ENCODE assay signal across 9 mouse cellular contexts in the genomic region with DNA sequence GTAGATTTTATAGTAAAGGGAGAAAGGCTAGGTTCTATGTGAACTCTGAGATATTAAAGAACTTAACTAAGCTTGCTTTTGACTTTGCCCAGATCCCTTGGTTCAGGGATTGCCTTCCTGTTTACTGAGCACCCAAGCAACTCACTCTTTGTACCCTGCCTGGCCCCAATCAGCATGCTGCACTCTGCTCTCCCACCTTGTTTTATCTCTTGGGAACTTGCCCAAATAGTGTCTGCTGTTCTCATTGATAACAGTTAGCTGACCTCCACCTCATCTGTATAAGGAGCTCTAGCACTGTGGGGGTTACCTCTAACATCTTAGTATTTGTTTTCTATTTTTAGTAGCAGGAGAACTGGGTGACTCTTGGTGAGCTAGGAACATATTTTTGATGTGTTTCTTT. TPM values are rescaled to one million over a fixed set of nuclear protein-coding genes. Genes with fewer than 3 reads are reported as not detected.
DNase-seq lines count a peak whose midpoint lies in the region; ATAC-seq and TF ChIP-seq lines count a peak whose summit lies in the region.
"Had no signal": no experiment of that assay in that cellular context is flagged by ENCODE, and none has a peak within 500 bp of the region (broad histone marks: within the 10 kb centered on the region; RNA-seq: fewer than 3 reads in every experiment).

No protein-coding gene starts in this region.

- ATAC-seq in kidney, embryonic 14.5 days (ENCODE audit: low FRiP score, low TSS enrichment) = no peak
- ATAC-seq in common myeloid progenitor, adult 5-6 weeks (replicated peaks; ENCODE audit: low read depth, poor library complexity, severe bottlenecking) = peak; percentile 61

- H3K9me3 ChIP-seq in kidney, embryonic 14.5 days (ENCODE audit: control insufficient read depth, low read length) = no peaks in the 10 kb centered on the region
- H3K9me3 ChIP-seq: embryonic facial prominence, embryonic 10.5 days had no signal

- no peak overlapping the region for H3K9ac ChIP-seq in kidney, embryonic 14.5 days (ENCODE audit: low read depth, low read length)

- intact Hi-C loops in gastrocnemius, adult 2 months (cut with DNase I) = no loop called here

- no peaks in the 10 kb centered on the region for H3K27me3 ChIP-seq in kidney, embryonic 14.5 days (ENCODE audit: control insufficient read depth, insufficient read depth, low read length)

- H3K27ac ChIP-seq in kidney, embryonic 14.5 days (ENCODE audit: low read depth, low read length) = no peak overlapping the region
- H3K27ac ChIP-seq in gastrocnemius, adult 2 months = no peak overlapping the region
- H3K27ac ChIP-seq: embryonic facial prominence, embryonic 10.5 days had no signal

- H3K4me2 ChIP-seq in kidney, embryonic 14.5 days (replicated peaks; ENCODE audit: low read depth, low read length) = no peak overlapping the region

- H3K4me3 ChIP-seq in kidney, embryonic 14.5 days (ENCODE audit: low read length) = no peak overlapping the region
- no peak overlapping the region for H3K4me3 ChIP-seq in gastrocnemius, adult 2 months
- H3K4me3 ChIP-seq: embryonic facial prominence, embryonic 10.5 days had no signal

- TF ChIP-seq CTCF in gastrocnemius, adult 2 months (IDR thresholded peaks at IDR 0.05) = no peak

- DNase-seq in kidney, adult 9 months = peak; percentile 73
- DNase-seq in liver = peak; percentile 88
- DNase-seq in spleen, postnatal 4 days (ENCODE audit: low spot score in 2 of 2) = peak; percentile 74 to 79
- no peak for DNase-seq in cerebellum, adult 9-11 months
- DNase-seq in gastrocnemius, adult 2 months = no peak
- DNase-seq in cerebellum, adult 11 months = no peak

- H3K4me1 ChIP-seq in kidney, embryonic 14.5 days (ENCODE audit: control insufficient read depth, insufficient read depth, low read length) = peaks cover 14% of the 10 kb centered on the region; the same call in 1 of the 2 replicates

- H3K36me3 ChIP-seq in kidney, embryonic 14.5 days (ENCODE audit: control insufficient read depth, insufficient read depth, low read length) = peaks cover 23% of the 10 kb centered on the region

RNA-seq across cellular contexts. Expression of a gene that starts 52.0 kb away (rescaled TPM):
- 83.2 and 117 TPM in 2 replicates for polyA plus RNA-seq in kidney, embryonic 14.5 days (2014; fragmentation: Nextera tagmentation; extraction: Ambion mirVana)
- 57.2 and 73.1 TPM in 2 replicates for total RNA-seq in common myeloid progenitor, adult 5-6 weeks (2017)
- total RNA-seq in gastrocnemius, adult 2 months (2021) = 10 to 100 TPM; 42.4 to 42.6 TPM

Comparison
In these comparisons a context has a peak if more than half of its experiments do, and no peak if none do; other contexts are left out.
1. DNase-seq: peak in kidney, adult 9 months (single experiment), liver (single experiment) and spleen, postnatal 4 days (2 of 2); none in cerebellum, adult 9-11 months (single experiment), gastrocnemius, adult 2 months (single experiment) and cerebellum, adult 11 months (single experiment).